Mouse (Mus musculus) pancreas, adult 10 weeks (tissue): ENCODE data around the gene Wfdc15b. TPM values are rescaled to one million over a fixed set of nuclear protein-coding genes. Genes with fewer than 3 reads are reported as not detected.

Experiments
- polyA plus RNA-seq: library from polyadenylated mRNA; stranded (reverse); fragments of 350-450 nt; fragmentation: Illumina TruSeq; extraction: RNeasy Lipid Tissue Mini Kit (QIAGEN cat#74804); gene quantifications from one replicate; pipeline ENCODE4 v1.2.3, GENCODE M21; 2015; ENCODE audit warnings: low read depth, low replicate concordance; ENCODE audit not compliant: insufficient read depth

The Wfdc15b gene
- 6.6 TPM for polyA plus RNA-seq

DNA sequence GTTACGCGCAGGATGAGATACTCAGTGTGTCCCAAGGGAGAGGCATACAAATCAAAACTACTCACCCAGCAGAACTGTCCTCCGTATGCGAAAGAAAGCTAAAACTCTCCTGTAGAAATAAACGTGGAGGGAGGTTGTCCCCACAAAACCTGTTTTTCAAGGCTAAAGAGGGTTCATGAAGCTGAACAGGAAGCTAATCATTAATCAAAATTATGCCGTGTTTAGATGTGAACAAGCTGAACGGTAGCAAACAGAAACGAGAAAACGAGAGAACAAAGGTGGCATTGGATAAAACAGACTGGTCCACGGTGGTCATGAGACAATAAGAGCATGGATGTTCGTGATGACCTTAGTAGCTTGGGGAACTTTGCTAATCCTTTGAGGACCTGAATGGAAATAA lies at the start of gene Wfdc15b:
TSS of gene Wfdc15b (minus strand) at position 139 of the 400 bp plus-strand sequence.

DNA sequence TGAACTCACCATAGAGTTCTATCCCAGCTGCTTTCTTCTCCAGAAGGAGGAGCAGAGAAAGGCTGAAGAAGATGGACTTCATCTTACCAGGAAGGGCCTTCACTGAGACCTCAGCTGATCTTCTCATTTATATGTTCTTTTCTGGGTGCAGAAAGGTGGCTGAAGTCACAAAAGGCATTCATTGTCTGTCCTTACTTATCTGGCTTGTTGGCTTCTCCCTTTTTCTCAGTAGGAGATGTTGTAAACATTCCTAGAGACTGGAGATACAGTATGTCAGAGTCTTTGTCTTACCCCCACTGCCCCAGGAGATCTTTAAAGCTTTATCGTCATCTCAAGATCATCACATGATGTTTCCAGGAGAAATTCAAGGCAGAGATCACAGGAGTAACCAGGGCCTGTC lies 35.1 kb upstream of the Wfdc15b start, which contains the start of gene Svs3b:
TSS of gene Svs3b (minus strand) at position 101 of the 400 bp plus-strand sequence.

GRCm38 (mm10) chr2:164238366-164238765 lies 16.9 kb upstream of the Wfdc15b start, which contains the start of gene Svs2:
TSS of gene Svs2 (minus strand) at chr2:164238466.

GRCm38 (mm10) chr2:164199626-164200327 lies 21.7 kb downstream of the Wfdc15b start, which contains the start of gene Wfdc15a:
TSS of gene Wfdc15a (minus strand) at chr2:164200130.

GRCm38 (mm10) chr2:164190576-164190975 lies 30.9 kb downstream of the Wfdc15b start, which contains the start of gene Wfdc12:
TSS of gene Wfdc12 (minus strand) at chr2:164190608.

DNA sequence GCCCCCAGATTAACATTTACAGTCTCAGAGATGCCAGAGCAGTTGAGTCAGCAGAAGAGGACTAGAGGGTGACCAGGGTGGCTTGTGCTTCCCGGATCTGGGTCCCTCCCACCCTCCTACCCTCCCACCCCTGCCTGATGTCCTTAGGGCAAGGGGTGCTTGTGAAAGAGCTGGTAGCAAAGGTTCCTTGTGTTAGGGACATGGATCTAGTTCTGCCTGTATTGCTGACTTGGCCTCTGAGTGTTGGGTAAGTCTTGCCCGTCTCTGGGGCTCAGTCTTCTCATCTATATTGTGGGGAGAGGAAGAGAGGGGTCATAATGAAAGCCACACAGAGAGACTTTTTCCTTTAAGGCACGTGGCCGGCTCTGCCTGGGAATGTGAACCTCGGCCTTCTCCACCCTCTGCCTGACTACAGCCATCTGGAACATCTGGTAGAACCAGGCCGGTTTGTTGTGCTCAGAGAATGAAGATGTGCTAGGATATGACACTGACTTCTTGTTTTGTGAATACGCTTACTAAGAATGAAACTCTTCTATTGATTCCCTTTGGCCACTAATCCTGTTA lies 38.7 kb downstream of the Wfdc15b start, which contains the start of gene Wfdc5:
TSS of gene Wfdc5 (minus strand) at position 51 of the 564 bp plus-strand sequence.

DNA sequence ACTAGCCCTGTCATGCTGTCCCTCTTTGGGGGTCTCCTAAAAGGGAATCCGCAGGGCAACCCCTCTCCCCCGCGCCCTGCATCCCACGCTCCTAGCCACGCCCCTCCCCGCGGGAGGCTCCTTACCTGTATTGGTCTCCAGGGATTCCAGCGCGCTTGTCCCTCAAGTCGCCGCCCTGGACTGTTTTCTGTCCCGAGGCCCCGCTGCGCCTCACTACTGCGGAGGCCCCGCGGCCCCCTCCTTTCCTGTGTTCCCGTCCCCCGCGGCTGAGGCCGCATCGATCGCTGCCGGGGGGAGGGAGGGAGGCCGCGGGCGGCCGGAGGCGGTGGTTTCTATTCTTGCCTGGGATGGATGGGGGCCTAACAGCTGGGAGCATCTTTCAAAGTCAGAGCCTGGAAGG lies 50.6 kb downstream of the Wfdc15b start, which contains the start of gene Kcns1:
TSS of gene Kcns1 (minus strand) at position 212 of the 400 bp plus-strand sequence.

Other genes with a start within 250 kb of the Wfdc15b start
- gene Ywhab, start 226.7 kb downstream of the Wfdc15b start, polyA plus RNA-seq, result 27.7 TPM
- gene Pabpc1l, start 196.2 kb downstream of the Wfdc15b start, polyA plus RNA-seq, result 1.3 TPM
- gene Stk4, start 151.3 kb downstream of the Wfdc15b start, polyA plus RNA-seq, result 4.8 TPM
- 11.5 TPM for gene Tomm34, start 150.5 kb downstream of the Wfdc15b start, polyA plus RNA-seq
- gene Kcns1, start 50.5 kb downstream of the Wfdc15b start, polyA plus RNA-seq, result not detected
- gene Wfdc5, start 38.9 kb downstream of the Wfdc15b start, polyA plus RNA-seq, result not detected
- gene Wfdc12, start 31.1 kb downstream of the Wfdc15b start, polyA plus RNA-seq, result not detected
- gene Wfdc15a, start 21.5 kb downstream of the Wfdc15b start, polyA plus RNA-seq, result not detected
- not detected for gene Svs2, start 16.8 kb upstream of the Wfdc15b start, polyA plus RNA-seq
- not detected for gene Svs3b, start 35.0 kb upstream of the Wfdc15b start, polyA plus RNA-seq
- gene Svs4, start 56.8 kb upstream of the Wfdc15b start, polyA plus RNA-seq, result not detected
- not detected for gene Svs3a, start 67.6 kb upstream of the Wfdc15b start, polyA plus RNA-seq
- not detected for gene Svs6, start 95.1 kb upstream of the Wfdc15b start, polyA plus RNA-seq
- not detected for gene Svs5, start 111.1 kb upstream of the Wfdc15b start, polyA plus RNA-seq
- 146 TPM for gene Slpi, start 167.4 kb upstream of the Wfdc15b start, polyA plus RNA-seq
- 571 TPM for gene Rbpjl, start 181.5 kb upstream of the Wfdc15b start, polyA plus RNA-seq
- 9.7 TPM for gene Matn4, start 183.5 kb upstream of the Wfdc15b start, polyA plus RNA-seq
- gene Sdc4, start 222.2 kb upstream of the Wfdc15b start, polyA plus RNA-seq, result 22.0 TPM
- gene Sys1, start 235.3 kb upstream of the Wfdc15b start, polyA plus RNA-seq, result 11.8 TPM
- gene Gm20458, start 239.3 kb upstream of the Wfdc15b start, polyA plus RNA-seq, result not detected